Mouse (Mus musculus) yolk sac, embryonic 10.5 days (tissue): ENCODE data around the gene Meis1.
A peak's percentile ranks its signal among the peaks of the same experiment; 100 is the strongest.

Experiments
- DNase-seq: peaks from one replicate; pipeline ENCODE4 v3.0.0-alpha.2; 2017; ENCODE audit warnings: low spot score

The Meis1 gene

GRCm38 (mm10) chr11:18905431-18905830 is 113.4 kb downstream of the Meis1 start:
- DNase-seq, result no peak

DNA sequence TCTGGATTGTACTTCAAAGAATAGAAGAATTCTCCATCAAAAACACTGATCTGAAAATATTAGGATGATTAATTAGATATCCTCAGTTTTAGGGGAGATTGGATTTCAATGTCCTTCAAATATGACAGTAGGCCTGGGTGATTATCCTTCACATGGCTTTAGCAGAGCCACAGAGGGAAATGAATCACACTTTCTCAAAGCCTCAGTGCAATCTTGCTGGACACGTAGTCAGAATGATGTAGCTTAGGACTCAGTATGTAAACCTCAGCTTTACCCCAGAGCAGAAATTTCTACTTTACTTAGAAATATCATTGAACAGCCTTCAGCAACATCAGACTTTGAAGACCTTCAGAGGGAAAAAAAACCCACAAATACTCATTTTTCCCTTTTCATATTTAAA is 113.9 kb downstream of the Meis1 start:
- no peak for DNase-seq

DNA sequence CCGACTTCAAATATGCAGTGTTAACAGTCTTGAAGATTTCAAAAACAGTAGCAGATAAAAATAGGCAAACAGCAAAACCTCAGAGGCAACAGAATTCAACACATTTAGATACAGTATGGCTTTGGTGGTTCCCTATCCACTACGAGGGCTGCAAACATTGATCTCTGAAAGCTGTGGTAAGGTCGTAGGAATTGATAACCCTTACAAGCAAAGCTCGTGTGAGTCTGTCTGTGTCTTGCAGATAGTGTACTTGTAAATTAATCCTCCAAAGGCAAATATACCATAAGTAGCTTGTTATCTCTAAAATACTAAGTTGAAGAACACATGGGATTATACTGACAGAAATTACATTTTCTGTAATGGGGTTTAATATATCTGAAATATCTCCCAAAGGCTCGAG is 114.5 kb downstream of the Meis1 start:
- DNase-seq, result no peak

DNA sequence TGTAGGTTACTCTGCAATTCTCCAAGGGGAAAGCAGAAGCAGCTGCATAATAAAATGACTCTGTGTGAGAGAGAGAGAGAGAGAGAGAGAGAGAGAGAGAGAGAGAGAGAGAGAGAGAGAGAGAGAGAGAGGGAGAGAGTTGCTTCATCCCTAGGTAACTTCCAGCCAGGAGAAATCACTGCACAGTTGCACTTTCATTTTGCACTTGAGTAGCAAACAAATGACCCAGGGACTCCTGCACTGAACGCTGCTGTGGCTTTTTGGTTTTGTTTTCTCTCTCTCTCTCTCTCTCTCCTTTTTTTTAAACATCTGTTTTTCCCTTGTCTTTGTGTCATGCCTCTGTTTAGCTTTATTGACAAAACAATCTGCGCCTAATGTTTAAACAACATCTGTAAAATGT is 118.3 kb downstream of the Meis1 start:
- DNase-seq, result no peak

DNA sequence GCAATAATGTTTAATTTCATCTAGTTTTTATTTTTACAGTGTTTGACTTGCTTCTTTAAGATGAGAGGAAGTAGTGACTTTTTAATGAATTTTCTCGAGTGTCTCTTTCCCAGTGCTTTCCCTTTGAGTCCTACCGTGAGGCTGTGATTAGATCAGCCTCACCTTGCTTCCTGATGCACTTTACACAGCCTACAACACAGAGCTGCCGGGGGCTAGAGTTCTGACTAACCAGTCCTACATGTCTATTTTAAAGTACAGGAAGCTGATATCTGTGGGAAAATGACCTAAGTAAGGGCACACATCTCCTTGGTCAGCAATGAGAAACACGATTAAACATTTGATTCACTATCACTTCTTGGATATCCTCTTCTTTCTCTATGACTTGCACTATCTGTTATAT is 119.9 kb downstream of the Meis1 start:
- DNase-seq, result no peak

- peak; percentile 58 for DNase-seq
These were observed 120.7 kb downstream of the Meis1 start for GRCm38 (mm10) chr11:18897921-18898646.

DNA sequence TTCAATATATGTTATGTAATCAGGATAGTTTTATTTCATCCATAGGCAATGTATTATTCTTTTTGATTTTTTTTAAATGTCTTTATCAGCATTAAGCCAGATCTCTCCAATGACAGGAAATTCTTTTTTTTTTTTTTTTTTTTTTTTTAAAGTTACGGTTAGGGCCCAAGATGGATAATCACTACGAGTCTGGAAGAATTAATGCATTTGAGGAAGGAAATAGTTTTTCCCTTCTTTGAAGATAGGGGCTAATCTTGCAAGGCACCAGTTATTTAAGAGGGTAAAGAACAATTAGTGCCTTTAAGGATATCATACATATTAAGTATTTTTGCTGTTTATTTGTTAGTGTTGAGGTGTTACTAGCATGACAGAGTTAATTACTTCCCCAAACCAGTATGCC is 121.5 kb downstream of the Meis1 start:
- DNase-seq, result no peak

DNA sequence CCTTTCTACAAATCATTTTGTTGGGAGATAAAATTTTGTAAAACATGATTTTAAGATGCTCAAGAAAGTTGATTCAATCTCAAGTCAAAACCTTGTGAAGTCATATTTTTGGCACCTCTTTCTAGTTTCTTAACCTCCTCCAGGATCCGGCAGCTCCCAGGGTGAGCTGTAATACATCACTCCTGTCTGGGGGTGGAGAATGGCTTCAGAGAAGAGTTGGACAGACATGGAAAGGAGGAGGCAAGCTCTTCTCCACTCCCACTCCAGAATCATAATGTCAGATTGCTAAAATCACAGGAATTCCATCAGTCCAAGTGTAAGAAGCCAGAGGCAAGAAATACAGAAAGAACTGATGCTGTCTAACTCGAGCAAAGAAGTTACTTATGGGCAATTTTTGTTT is 126.3 kb downstream of the Meis1 start:
- DNase-seq, result no peak

GRCm38 (mm10) chr11:18889139-18889538 is 129.6 kb downstream of the Meis1 start:
- DNase-seq, result peak; percentile 81

GRCm38 (mm10) chr11:18888651-18889050 is 130.1 kb downstream of the Meis1 start:
- no peak for DNase-seq

DNA sequence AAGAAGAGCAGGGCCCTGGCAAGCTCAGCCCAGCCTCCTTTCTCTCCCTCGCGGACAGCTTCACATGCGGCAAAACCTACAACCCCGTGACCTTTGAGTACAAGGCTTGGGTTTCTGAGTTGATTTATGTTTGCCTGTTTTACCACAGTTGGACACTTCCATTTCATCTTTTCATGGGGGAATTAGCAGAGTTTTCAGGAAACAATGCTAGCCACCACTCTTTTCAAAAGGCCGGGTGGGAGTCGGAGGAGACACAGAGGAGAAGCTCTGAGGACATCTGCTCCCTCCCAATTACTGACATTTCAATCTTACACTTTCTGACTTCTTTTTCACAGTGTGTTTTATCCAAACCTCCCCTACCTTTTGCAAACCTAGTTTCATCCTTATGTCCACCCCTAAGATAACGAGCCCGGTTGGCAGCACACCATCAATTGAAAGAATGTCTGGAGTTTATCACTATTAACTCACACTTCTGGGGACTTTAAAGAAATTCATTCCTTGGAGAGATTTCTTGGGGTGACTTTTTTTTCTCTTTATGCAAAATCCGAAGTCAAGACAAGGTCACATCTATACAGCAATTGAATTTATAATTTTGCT is 133.0 kb downstream of the Meis1 start:
- peak; percentile 84 for DNase-seq

- DNase-seq, result no peak
These were observed 133.6 kb downstream of the Meis1 start for GRCm38 (mm10) chr11:18885036-18885728.

DNA sequence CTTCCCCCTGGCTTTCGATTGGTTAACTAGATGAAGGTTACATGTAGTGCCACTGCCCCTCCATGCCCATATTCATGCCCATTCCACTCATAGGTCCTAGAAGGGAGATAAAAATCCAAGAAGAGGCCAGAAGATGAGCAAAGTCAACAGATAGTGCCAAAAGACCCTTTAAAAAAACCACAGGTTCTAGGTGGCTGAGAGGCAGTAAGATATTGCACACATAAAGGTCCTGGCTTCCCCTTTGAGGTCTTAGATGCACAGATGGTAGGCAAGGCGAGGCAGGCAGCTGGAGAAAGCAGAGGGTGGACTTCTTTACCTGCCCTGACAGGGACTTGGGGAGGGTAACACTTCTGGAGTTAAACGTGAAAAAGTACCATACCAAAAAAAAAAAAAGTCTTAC is 134.8 kb downstream of the Meis1 start:
- DNase-seq, result no peak

DNA sequence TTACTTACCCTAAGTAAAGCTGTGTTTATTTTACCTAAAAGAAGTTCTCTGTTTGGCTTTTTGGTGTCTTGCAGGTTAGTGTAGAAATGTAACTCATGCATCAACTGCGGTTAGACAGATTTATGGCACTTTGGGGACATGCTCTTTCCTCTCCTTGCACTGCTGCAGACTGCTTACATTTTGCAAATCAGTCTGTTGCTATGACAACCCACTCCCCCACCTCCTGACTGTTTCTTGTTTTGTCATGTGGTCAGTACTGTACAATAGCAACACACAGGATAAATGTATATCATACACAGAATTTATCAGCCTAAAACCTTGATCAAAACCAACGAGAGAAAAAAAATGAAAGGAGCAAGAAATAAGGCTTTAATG is 135.3 kb downstream of the Meis1 start:
- no peak for DNase-seq

DNA sequence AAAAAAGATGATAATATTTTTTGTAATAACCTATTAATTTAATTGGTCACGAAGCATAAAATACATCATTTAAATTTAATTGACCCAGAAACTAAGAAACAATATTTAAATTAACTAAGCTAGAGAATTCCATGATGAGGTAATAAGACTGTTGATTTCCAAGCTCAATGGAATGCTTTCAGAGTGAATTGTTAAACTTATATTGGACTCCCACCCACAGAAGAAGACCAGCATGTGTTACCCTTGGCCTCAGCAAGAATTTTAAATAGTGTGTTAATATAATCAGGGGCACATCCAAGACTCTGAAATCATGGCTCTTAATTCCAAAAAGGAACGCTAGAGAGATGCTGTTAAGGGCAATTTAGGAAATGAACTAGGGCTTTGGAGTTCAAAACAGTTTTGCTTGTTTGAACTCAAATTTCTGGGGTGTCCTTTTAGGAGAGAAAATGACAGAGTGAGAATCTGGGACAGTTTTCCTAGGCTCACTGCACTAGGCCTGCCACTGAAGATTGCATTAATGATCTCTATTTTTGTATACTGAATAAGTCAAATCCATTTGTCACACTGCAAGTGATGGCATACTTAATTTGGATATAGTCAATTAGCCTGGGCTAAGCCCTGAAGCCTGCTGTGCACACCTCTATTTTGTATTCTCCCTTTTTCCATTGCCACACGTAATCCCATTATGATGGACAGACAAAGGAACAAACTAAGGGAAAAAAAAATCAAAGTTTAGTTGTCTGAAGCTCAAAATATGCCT is 135.9 kb downstream of the Meis1 start:
- no peak for DNase-seq

- no peak for DNase-seq
These were observed 136.5 kb downstream of the Meis1 start for GRCm38 (mm10) chr11:18882315-18882714.

GRCm38 (mm10) chr11:18880806-18881205 is 138.0 kb downstream of the Meis1 start:
- DNase-seq, result no peak

GRCm38 (mm10) chr11:18879456-18879818 is 139.3 kb downstream of the Meis1 start:
- no peak for DNase-seq

DNA sequence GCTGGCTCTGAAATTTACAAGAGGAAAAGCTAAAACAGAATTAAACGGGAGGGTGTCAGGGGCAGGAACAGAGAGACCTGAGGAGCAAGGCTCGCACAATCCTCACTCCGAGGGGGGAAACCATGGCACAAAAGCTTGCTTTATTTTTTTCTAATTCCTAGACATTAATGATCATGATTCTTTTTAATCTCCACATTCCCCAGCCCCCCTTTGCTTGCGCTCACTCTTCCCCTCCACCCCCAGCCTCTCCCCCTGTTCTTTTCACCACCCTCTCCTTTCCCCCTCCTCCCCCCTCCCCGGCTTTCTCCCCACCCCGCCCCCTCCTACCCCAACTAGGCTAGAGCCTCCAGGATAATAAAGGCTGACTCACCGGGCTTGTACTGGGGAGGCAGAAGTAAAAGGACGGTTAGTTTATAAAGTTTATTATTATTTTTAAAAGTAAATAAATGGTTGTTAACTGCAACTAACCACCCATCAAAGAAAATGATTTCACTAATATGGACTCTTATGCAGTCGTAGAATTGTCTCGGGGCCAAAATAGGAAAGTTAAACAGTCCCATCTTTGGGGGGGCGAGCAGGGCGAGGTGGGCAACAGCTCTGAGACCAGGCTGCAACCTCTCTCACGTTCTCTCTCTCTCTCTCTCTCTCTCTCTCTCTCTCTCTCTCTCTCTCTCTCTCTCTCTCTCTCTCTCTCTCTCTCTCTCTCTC is 139.9 kb downstream of the Meis1 start:
- DNase-seq, result no peak

DNA sequence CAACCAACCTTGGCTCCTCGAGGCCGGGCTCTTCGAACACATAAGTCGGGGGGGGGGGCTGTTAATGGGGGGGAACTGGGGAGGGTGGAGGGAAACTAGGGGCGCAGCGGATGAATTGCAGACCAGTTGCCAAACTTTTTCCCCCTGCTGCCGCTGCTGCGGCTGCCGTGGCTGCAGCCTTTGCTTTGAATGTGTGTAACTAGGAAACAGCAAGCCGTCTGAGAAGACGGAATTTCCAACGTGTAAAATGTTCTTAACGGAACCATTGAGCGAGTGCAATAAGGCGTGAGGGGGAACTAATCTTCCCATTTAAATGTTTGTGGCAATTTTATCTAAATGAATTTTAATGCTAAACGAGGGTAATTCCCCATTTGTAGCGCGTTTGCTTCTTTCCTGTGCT is 140.8 kb downstream of the Meis1 start:
- no peak for DNase-seq

DNA sequence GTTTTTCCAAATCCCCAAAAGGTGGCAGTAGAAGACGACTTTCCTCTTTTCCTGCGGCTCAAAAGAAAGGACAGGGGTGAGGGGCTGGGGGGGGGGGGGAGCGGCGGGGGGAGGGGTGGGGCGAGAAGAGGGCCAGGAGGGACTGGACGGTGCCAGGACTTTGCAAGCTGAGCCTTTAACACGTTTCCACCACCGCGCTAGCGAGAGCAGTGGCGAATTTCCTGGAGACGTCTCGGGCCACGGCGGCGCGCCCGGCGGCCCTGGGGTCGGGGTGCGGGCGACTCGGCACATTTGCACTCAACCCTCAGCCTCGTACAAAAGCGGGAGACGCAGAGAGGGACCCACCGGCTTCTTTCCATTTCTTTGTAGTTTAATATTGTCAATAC is 141.2 kb downstream of the Meis1 start:
- DNase-seq, result peak; percentile 88
